Mouse (Mus musculus): Measurements from ENCODE around the gene Cyp26c1. TPM values are rescaled to one million over a fixed set of nuclear protein-coding genes. Genes with fewer than 3 reads are reported as not detected.

Gene Cyp26c1
- polyA plus RNA-seq (2014; fragmentation: Nextera tagmentation; extraction: Ambion mirVana): 3.4 and 6.1 TPM in 2 replicates

DNA sequence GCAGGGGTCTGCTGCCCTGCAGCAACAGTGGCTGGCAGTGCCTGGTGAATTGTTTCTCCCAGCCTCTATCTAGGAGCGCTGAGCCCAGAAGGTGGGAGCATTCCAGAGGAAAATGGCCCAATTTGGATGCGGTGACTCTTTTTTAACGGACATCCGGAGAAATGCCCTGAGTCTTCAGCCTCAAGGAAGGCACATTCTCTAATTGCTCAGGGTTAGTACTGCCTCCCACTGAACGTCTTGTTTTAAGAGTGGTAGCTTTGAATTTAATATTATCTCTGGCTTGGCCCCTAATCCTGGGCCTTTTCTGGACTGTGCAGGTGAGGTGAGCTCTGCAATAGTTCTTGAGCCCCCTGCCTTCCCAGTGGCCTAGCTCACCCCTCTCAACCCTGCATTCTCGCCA is at the start of gene Cyp26c1:
TSS of gene Cyp26c1 (plus strand) at position 301 of the 400 bp plus-strand sequence.
- no peak within 1 kb of the TSS for H3K9ac ChIP-seq (ENCODE audit: low read depth, low read length)
- H3K27me3 ChIP-seq (ENCODE audit: control insufficient read depth, insufficient read depth, low read length): peaks cover 74% of the 10 kb centered on the region
- H3K4me3 ChIP-seq (ENCODE audit: low read depth, low read length): peak within 1 kb of the TSS; percentile 14; the same call in 1 of the 2 replicates
- H3K4me1 ChIP-seq (replicated peaks; ENCODE audit: control insufficient read depth, insufficient read depth, low read length): peaks cover 2% of the 10 kb centered on the region; the same call in 1 of the 2 replicates
- H3K27ac ChIP-seq (ENCODE audit: low read depth, low read length): no peak within 1 kb of the TSS
- H3K9me3 ChIP-seq (ENCODE audit: control insufficient read depth, low read length): no peaks in the 10 kb centered on the region
- ATAC-seq (ENCODE audit: low FRiP score): no peak
- no peaks in the 10 kb centered on the region for H3K36me3 ChIP-seq (ENCODE audit: control insufficient read depth, insufficient read depth, low read length)
- peak; percentile 34 for DNase-seq (ENCODE audit: low spot score)
- no peak within 1 kb of the TSS for H3K4me2 ChIP-seq (replicated peaks; ENCODE audit: low read depth, low read length)
- 4% methylated on average over 6 of the region's 6 CpGs for WGBS

DNA sequence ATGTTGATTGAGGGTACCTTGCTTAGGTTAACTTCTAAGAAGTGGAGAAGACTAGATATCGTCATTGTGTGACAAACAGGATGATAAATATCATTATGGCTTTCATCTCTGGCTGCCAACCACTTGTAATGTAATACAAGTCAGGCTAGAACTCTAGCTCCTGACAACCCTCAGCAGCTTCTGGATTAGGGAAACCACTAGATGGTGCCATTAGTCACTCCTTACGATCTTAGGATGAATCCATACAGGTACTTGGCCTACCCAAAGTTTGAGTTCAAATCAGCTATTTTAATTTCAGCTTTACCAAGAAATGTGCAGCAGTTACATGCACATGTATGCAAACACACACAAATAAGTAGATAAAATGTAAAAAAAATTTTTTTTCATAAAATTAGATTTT is 37.4 kb upstream of the Cyp26c1 start:
- no peak for ATAC-seq (ENCODE audit: low FRiP score)
- H3K4me3 ChIP-seq (ENCODE audit: low read depth, low read length): no peak overlapping the region
- no peaks in the 10 kb centered on the region for H3K4me1 ChIP-seq (replicated peaks; ENCODE audit: control insufficient read depth, insufficient read depth, low read length)
- H3K27me3 ChIP-seq (ENCODE audit: control insufficient read depth, insufficient read depth, low read length): no peaks in the 10 kb centered on the region
- no peak overlapping the region for H3K9ac ChIP-seq (ENCODE audit: low read depth, low read length)
- peak; percentile 11 for DNase-seq (ENCODE audit: low spot score)
- H3K4me2 ChIP-seq (replicated peaks; ENCODE audit: low read depth, low read length): no peak overlapping the region
- H3K27ac ChIP-seq (ENCODE audit: low read depth, low read length): no peak overlapping the region
- 34% methylated on average over 2 of the region's 2 CpGs for WGBS
- H3K9me3 ChIP-seq (ENCODE audit: control insufficient read depth, low read length): no peaks in the 10 kb centered on the region
- no peaks in the 10 kb centered on the region for H3K36me3 ChIP-seq (ENCODE audit: control insufficient read depth, insufficient read depth, low read length)

DNA sequence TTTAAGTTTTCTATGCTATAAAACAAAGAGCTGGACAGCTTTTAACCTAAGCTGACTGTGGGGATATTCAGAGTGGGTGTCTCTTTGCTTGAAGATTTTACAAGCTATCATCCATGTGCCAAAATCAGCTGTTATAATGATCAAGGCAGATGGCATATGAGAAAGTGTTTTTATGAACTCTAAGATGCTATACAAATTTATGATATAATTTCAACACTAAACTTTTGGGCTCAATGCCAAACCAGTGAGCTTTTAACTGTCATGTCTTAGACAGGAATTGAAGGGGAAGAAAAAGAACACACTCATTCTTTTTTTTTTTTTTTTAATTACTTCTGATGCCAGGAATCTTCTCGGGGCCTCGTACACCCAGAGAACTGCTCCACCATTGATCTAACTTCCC is 34.9 kb upstream of the Cyp26c1 start:
- H3K9me3 ChIP-seq (ENCODE audit: control insufficient read depth, low read length): no peaks in the 10 kb centered on the region
- no peak overlapping the region for H3K4me3 ChIP-seq (ENCODE audit: low read depth, low read length)
- no peaks in the 10 kb centered on the region; the same call in 1 of the 2 replicates for H3K27me3 ChIP-seq (ENCODE audit: control insufficient read depth, insufficient read depth, low read length)
- no peak overlapping the region for H3K9ac ChIP-seq (ENCODE audit: low read depth, low read length)
- no peaks in the 10 kb centered on the region for H3K4me1 ChIP-seq (replicated peaks; ENCODE audit: control insufficient read depth, insufficient read depth, low read length)
- H3K4me2 ChIP-seq (replicated peaks; ENCODE audit: low read depth, low read length): no peak overlapping the region
- DNase-seq (ENCODE audit: low spot score): no peak
- WGBS: 70% methylated on average over 2 of the region's 2 CpGs
- H3K36me3 ChIP-seq (ENCODE audit: control insufficient read depth, insufficient read depth, low read length): no peaks in the 10 kb centered on the region
- no peak overlapping the region for H3K27ac ChIP-seq (ENCODE audit: low read depth, low read length)
- no peak for ATAC-seq (ENCODE audit: low FRiP score)

DNA sequence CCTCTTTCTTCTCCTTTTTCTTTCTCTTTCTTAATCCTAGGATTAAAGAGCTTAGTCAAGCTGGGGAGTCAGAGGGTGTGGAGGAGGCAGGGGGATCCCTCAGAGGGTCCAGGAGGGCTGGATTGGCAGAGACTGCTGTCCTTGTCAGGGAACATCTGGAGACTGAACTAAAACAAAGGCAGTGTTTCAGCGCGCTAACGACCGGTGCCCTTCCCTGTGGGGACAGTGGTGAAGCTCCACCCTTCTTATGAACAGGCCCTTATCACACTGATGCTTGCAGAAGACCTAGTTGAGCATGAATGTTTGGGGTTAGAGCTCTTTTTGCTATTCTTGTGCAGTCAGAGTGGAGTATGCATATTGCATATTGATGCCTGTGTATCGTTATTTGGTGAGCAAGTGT is 31.4 kb upstream of the Cyp26c1 start:
- Histone ChIP-seq H3K9ac (ENCODE audit: low read depth, low read length) (no peak overlapping the region), H3K36me3 (ENCODE audit: control insufficient read depth, insufficient read depth, low read length) (no peaks in the 10 kb centered on the region), H3K27ac (ENCODE audit: low read depth, low read length) (no peak overlapping the region), H3K4me1 (replicated peaks; ENCODE audit: control insufficient read depth, insufficient read depth, low read length) (no peaks in the 10 kb centered on the region), H3K9me3 (ENCODE audit: control insufficient read depth, low read length) (no peaks in the 10 kb centered on the region), H3K4me2 (replicated peaks; ENCODE audit: low read depth, low read length) (no peak overlapping the region), H3K4me3 (ENCODE audit: low read depth, low read length) (no peak overlapping the region), H3K27me3 (ENCODE audit: control insufficient read depth, insufficient read depth, low read length) (no peaks in the 10 kb centered on the region; the same call in 1 of the 2 replicates)
- ATAC-seq (ENCODE audit: low FRiP score): no peak
- DNase-seq (ENCODE audit: low spot score): no peak
- 26% methylated on average over 5 of the region's 5 CpGs for WGBS

DNA sequence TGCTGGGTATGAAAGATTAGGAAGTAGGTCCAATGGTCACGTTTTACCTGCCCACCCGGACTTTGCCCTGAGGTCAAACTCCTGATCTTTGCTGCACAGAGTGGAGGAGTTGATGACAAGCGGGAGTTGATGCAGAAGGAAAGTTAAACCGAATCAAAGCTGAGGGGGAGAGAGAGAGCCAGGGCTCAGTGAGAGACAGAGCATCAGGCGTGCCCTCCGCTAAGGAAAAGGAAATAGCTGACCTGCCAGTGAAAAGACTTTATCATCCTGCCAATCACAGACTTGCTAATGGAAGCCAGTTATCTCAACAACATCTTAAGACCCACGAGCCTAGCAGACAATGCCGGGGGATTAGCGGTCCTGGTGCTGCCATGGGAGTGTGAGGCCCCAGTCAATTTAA is 28.9 kb upstream of the Cyp26c1 start:
- Histone ChIP-seq H3K9ac (ENCODE audit: low read depth, low read length) (no peak overlapping the region), H3K4me3 (ENCODE audit: low read depth, low read length) (no peak overlapping the region), H3K27me3 (ENCODE audit: control insufficient read depth, insufficient read depth, low read length) (no peaks in the 10 kb centered on the region; the same call in 1 of the 2 replicates), H3K4me1 (replicated peaks; ENCODE audit: control insufficient read depth, insufficient read depth, low read length) (no peaks in the 10 kb centered on the region), H3K27ac (ENCODE audit: low read depth, low read length) (no peak overlapping the region), H3K9me3 (ENCODE audit: control insufficient read depth, low read length) (no peaks in the 10 kb centered on the region), H3K4me2 (replicated peaks; ENCODE audit: low read depth, low read length) (no peak overlapping the region), H3K36me3 (ENCODE audit: control insufficient read depth, insufficient read depth, low read length) (no peaks in the 10 kb centered on the region)
- ATAC-seq (ENCODE audit: low FRiP score) (no peak), DNase-seq (ENCODE audit: low spot score) (peak; percentile 13)
- WGBS: 4% methylated on average over 9 of the region's 9 CpGs

DNA sequence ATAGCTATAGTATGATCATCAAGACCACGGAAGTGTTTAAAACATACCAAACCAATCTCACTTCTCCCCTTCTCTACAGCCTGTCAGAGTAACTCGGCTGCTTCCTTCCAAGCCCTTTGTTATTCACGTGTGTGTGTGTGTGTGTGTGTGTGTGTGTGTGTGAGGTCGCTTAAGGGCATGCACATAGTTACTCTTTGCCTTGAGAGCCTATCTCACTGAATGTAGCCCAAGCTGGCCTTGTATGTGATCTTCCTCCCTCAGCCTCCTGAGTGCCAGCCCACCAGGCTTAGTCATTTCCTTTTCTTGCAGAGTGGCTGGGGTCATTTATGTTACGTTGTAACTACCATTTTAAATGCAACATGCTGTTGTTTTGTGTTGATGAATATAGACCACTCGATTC is 20.1 kb upstream of the Cyp26c1 start:
- H3K9ac ChIP-seq (ENCODE audit: low read depth, low read length): no peak overlapping the region
- no peak for ATAC-seq (ENCODE audit: low FRiP score)
- H3K4me1 ChIP-seq (replicated peaks; ENCODE audit: control insufficient read depth, insufficient read depth, low read length): no peaks in the 10 kb centered on the region
- no peak overlapping the region for H3K27ac ChIP-seq (ENCODE audit: low read depth, low read length)
- DNase-seq (ENCODE audit: low spot score): no peak
- H3K27me3 ChIP-seq (ENCODE audit: control insufficient read depth, insufficient read depth, low read length): no peaks in the 10 kb centered on the region
- no peaks in the 10 kb centered on the region for H3K36me3 ChIP-seq (ENCODE audit: control insufficient read depth, insufficient read depth, low read length)
- 75% methylated on average over 6 of the region's 6 CpGs for WGBS
- H3K4me2 ChIP-seq (replicated peaks; ENCODE audit: low read depth, low read length): no peak overlapping the region
- H3K4me3 ChIP-seq (ENCODE audit: low read depth, low read length): no peak overlapping the region
- H3K9me3 ChIP-seq (ENCODE audit: control insufficient read depth, low read length): no peaks in the 10 kb centered on the region

DNA sequence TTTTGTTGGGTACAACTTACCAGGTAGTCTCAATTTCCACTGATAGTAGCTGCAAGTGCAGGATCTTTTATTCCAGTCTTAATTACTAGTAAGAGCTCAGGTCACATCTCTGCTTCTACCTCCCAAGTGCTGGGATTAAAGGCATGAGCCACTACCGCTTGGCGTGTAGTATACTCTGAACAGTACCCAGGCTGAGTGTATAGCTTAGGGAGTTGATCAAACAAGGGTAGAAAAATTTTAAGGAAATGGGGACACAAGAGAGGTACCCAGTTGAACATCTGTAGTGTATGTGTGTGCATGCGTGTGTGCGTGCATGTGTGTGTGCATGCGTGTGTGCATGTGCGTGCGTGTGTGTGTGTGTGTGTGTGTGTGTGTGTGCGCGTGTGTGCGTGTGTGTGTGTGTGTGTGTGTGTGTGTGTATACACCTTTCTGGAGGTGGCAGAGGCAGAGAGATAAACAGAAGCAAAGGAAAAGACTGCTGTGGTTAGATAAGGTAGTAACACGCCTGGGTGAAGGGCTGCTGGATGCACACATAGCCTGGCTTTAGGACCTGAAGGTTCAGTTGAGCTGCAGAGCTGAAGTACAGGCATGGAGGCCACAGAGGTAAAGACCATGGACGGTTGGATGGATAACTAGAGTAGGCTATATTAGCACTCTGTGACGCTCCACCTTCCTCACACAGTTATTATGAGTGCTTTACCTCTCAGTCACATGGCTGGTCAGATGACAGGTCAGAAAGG is 17.4 kb upstream of the Cyp26c1 start:
- H3K36me3 ChIP-seq (ENCODE audit: control insufficient read depth, insufficient read depth, low read length): no peaks in the 10 kb centered on the region
- no peak for DNase-seq (ENCODE audit: low spot score)
- H3K4me1 ChIP-seq (replicated peaks; ENCODE audit: control insufficient read depth, insufficient read depth, low read length): no peaks in the 10 kb centered on the region
- H3K27ac ChIP-seq (ENCODE audit: low read depth, low read length): no peak overlapping the region
- no peak for ATAC-seq (ENCODE audit: low FRiP score)
- no peaks in the 10 kb centered on the region for H3K9me3 ChIP-seq (ENCODE audit: control insufficient read depth, low read length)
- H3K4me2 ChIP-seq (replicated peaks; ENCODE audit: low read depth, low read length): no peak overlapping the region
- H3K4me3 ChIP-seq (ENCODE audit: low read depth, low read length): no peak overlapping the region
- H3K9ac ChIP-seq (ENCODE audit: low read depth, low read length): no peak overlapping the region
- H3K27me3 ChIP-seq (ENCODE audit: control insufficient read depth, insufficient read depth, low read length): no peaks in the 10 kb centered on the region
- 57% methylated on average over 13 of the region's 13 CpGs for WGBS

DNA sequence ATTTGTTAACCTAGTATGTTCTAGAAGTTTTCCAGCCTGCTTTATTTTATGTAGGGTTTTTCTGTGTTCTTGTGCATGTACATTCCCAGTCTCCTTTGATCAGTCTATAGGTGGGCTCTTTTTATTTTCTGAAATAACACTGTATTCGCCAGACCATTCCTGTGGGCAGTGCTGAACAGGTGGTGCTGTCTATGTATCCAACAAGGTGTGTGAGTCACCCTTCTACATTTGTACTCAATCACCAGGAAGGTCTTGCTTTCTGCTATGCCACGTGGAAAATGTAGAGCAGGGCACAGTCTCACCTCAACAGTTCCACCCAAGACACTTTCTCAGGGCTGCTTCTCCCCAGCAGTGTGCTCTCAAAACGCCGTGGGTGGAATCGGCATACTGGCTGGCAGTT is 16.7 kb upstream of the Cyp26c1 start:
- no peak overlapping the region for H3K4me2 ChIP-seq (replicated peaks; ENCODE audit: low read depth, low read length)
- no peaks in the 10 kb centered on the region for H3K27me3 ChIP-seq (ENCODE audit: control insufficient read depth, insufficient read depth, low read length)
- H3K9me3 ChIP-seq (ENCODE audit: control insufficient read depth, low read length): no peaks in the 10 kb centered on the region
- ATAC-seq (ENCODE audit: low FRiP score) (no peak), DNase-seq (ENCODE audit: low spot score) (no peak)
- H3K4me3 ChIP-seq (ENCODE audit: low read depth, low read length): no peak overlapping the region
- no peaks in the 10 kb centered on the region for H3K4me1 ChIP-seq (replicated peaks; ENCODE audit: control insufficient read depth, insufficient read depth, low read length)
- H3K36me3 ChIP-seq (ENCODE audit: control insufficient read depth, insufficient read depth, low read length): no peaks in the 10 kb centered on the region
- H3K27ac ChIP-seq (ENCODE audit: low read depth, low read length): no peak overlapping the region
- H3K9ac ChIP-seq (ENCODE audit: low read depth, low read length): no peak overlapping the region
- 90% methylated on average over 5 of the region's 5 CpGs for WGBS

DNA sequence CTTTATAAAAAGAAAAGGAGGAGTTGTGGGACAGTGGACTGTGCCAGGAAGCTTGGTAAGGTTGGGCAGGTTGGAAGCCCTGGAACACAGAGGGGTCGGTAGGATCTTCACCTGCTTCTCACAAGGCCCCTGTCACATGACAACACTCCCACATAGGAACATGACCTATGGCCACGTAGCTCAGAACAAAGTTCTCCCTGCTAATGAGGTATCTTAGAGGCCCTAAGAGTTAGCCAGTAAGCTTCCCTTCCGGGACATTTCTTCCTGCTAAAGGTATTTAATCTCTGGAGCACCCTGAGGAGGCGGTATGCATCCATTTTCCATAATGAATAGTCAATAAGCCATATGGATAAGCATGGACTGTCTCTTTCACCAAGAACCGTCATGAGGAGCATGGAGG is 15.9 kb upstream of the Cyp26c1 start:
- H3K9me3 ChIP-seq (ENCODE audit: control insufficient read depth, low read length): no peaks in the 10 kb centered on the region
- DNase-seq (ENCODE audit: low spot score): no peak
- H3K27ac ChIP-seq (ENCODE audit: low read depth, low read length): no peak overlapping the region
- WGBS: 85% methylated on average over 5 of the region's 5 CpGs
- no peaks in the 10 kb centered on the region for H3K4me1 ChIP-seq (replicated peaks; ENCODE audit: control insufficient read depth, insufficient read depth, low read length)
- no peak overlapping the region for H3K4me2 ChIP-seq (replicated peaks; ENCODE audit: low read depth, low read length)
- H3K27me3 ChIP-seq (ENCODE audit: control insufficient read depth, insufficient read depth, low read length): no peaks in the 10 kb centered on the region
- no peak overlapping the region for H3K9ac ChIP-seq (ENCODE audit: low read depth, low read length)
- no peaks in the 10 kb centered on the region for H3K36me3 ChIP-seq (ENCODE audit: control insufficient read depth, insufficient read depth, low read length)
- no peak overlapping the region for H3K4me3 ChIP-seq (ENCODE audit: low read depth, low read length)
- ATAC-seq (ENCODE audit: low FRiP score): no peak

Measured in hindbrain, embryonic 11.5 days (tissue).